Mouse (Mus musculus) kidney, adult 9 months (tissue): Measurements from ENCODE around the gene Lclat1.
"Not testable (repeated sequence)": the region's sequence is repeated elsewhere in the genome, so short reads cannot be mapped to it uniquely, and the experiment has no call there.

Source experiments
- DNase-seq: peaks from one replicate; pipeline ENCODE4 v3.0.0; 2022

Lclat1 gene

GRCm38 (mm10) chr17:73245089-73245684 lies 137.4 kb downstream of the Lclat1 start:
- DNase-seq = no peak

GRCm38 (mm10) chr17:73246036-73246435 lies 138.3 kb downstream of the Lclat1 start:
- no peak for DNase-seq

- no peak for DNase-seq
Measured at GRCm38 (mm10) chr17:73246926-73247325, 139.1 kb downstream of the Lclat1 start.

GRCm38 (mm10) chr17:73247758-73248157 lies 140.0 kb downstream of the Lclat1 start:
- no peak for DNase-seq

- no peak for DNase-seq
Measured at GRCm38 (mm10) chr17:73250488-73251141, 142.8 kb downstream of the Lclat1 start.

- no peak for DNase-seq
Measured at GRCm38 (mm10) chr17:73251142-73251502, 143.3 kb downstream of the Lclat1 start.

GRCm38 (mm10) chr17:73251812-73252608 lies 144.2 kb downstream of the Lclat1 start:
- no peak for DNase-seq

GRCm38 (mm10) chr17:73253291-73253969 lies 145.6 kb downstream of the Lclat1 start:
- DNase-seq = no peak

GRCm38 (mm10) chr17:73255801-73256200 lies 148.0 kb downstream of the Lclat1 start:
- no peak for DNase-seq

GRCm38 (mm10) chr17:73258620-73259019 lies 150.8 kb downstream of the Lclat1 start:
- DNase-seq = peak; percentile 9

- DNase-seq = not testable (repeated sequence)
Measured at GRCm38 (mm10) chr17:73259258-73259657, 151.5 kb downstream of the Lclat1 start.

GRCm38 (mm10) chr17:73262558-73262957 lies 154.8 kb downstream of the Lclat1 start:
- no peak for DNase-seq

GRCm38 (mm10) chr17:73263077-73263501 lies 155.3 kb downstream of the Lclat1 start:
- DNase-seq = no peak

- no peak for DNase-seq
Measured at GRCm38 (mm10) chr17:73270871-73271796, 163.3 kb downstream of the Lclat1 start.

- DNase-seq = no peak
Measured at GRCm38 (mm10) chr17:73271797-73272600, 164.2 kb downstream of the Lclat1 start.

- no peak for DNase-seq
Measured at GRCm38 (mm10) chr17:73273809-73274208, 166.0 kb downstream of the Lclat1 start.

- no peak for DNase-seq
Measured at GRCm38 (mm10) chr17:73275066-73275465, 167.3 kb downstream of the Lclat1 start.

GRCm38 (mm10) chr17:73277770-73278169 lies 170.0 kb downstream of the Lclat1 start:
- no peak for DNase-seq

- not testable (repeated sequence) for DNase-seq
Measured at GRCm38 (mm10) chr17:73282702-73283101, 174.9 kb downstream of the Lclat1 start.

- DNase-seq = peak; percentile 13
Measured at GRCm38 (mm10) chr17:73284301-73284700, 176.5 kb downstream of the Lclat1 start.
